Mouse (Mus musculus) urinary bladder, adult 2 months (tissue): ENCODE measurements around the gene Prkci. TPM values are rescaled to one million over a fixed set of nuclear protein-coding genes. Genes with fewer than 3 reads are reported as not detected.

Source experiments
- DNase-seq: peaks from one replicate; pipeline ENCODE4 v3.0.0; 2022; ENCODE audit warnings: low spot score
- polyA plus RNA-seq: library from polyadenylated mRNA; depleted of rRNA; stranded (reverse); fragments of >200 nt; gene quantifications from 2 replicates; pipeline ENCODE4 v1.2.3, GENCODE M21; 2012

Prkci gene
- polyA plus RNA-seq, 1 experiment, result 76.8 TPM

DNA sequence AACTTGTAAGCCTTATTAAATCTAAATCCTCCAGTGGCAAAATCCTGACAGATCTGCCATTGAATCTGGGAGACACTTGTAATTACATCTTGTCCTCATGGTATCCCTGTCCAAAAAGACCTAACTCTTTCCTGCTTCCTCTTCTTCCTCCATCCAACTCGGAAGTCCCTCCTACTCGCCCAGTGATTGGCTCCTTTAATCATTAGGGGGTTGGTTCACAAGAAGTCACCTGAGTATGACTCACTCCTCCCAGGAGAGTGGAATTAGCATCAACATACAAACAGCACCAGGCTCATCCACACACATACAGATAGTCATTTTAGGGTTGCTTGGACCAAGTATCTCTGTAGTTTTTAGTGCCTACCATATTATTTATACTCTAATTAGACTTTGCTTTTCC is 47.4 kb downstream of the Prkci start:
- DNase-seq, result no peak

DNA sequence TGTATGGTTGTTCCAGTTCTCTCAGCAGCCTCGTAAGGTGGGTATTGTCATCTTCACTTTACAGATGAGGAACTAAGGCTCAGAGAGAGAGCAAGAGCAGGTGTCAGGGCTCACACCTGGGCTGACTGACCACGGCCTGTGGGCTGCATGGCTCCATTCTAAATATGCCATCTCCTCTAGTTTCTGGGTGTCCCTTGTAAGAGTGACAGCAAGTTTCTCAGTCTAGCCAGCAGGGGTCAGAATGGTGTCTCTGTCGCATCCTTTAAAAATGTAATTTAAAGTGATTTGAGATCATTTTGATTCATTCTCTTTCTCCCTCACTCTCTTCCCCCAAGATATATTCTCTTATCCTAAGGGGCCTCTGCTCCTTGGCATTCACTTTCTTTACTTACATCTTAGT is 51.7 kb downstream of the Prkci start:
- DNase-seq, result no peak

DNA sequence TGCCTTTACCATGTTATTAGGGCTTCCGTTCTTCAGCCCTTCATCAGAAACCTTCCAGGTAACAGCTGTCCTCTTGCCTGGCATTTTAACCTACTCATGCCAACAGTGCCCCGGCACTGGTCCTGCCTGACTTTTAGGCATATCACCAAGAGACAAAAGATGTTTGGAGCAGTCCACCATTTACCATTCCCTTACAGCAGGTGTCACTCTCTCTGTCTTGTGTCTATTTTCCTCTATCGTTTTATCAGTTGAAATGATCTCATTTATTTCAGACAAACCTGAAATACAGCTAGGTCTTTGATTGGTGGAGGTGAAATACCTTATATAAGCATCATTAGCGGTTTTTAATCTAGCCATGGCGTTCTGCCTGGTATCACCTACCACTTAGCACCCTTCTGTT is 53.5 kb downstream of the Prkci start:
- no peak for DNase-seq

DNA sequence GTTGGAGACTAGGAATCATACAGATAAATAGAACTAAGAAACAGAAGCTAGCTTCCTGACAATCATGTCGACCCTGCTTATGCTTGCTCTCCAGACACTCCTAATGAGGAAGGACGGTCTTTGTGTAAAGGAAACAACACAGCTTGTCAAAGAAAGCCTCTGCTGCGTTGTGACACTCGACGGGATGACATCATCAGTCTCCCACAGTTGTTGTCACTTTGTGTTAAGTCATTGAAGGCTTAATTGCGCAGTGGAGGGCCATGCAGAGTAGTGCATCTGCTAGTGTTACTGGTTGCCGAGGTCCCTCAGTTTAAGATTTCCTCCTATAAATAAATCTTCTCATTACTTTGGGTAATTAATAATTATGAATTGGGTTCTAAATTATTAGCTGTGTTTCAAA is 54.8 kb downstream of the Prkci start:
- no peak for DNase-seq

DNA sequence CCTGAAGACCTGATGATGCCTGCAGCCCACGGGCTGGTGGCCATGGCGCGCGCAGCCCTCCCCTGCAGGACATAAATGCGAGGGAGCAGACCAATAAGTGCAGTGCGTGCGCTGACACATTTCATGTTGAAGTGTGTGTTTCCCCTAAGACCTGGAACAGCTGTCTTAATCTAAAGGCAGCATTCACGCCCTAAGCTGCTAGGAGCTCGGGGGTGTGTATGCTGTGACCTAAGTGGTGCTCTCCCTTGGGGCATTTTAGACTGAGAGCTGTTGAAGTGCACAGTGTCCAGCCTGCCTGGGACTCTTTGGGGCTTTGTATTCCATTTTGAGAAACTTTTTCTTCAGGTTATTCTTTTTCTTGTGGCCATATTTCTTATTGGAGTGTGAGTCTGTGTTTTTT is 56.2 kb downstream of the Prkci start:
- no peak for DNase-seq

DNA sequence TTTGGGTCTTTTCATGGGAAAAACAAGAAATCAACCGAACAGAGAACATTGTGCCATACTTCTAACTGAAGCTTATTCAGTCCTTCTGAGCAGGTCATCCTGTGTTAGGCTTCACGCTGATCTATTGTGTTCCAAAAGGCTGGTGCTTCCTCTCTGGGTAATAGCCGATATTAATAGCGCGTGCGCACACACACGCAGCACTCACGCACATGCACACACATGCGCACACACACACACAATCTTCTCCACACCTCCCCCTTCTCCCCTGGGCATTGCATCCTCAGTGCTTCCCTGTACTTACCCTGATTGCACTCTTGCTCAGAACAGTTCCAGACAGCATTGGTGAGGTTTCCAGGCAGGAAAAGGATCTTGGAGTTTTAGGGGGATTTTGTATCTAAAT is 57.6 kb downstream of the Prkci start:
- no peak for DNase-seq

DNA sequence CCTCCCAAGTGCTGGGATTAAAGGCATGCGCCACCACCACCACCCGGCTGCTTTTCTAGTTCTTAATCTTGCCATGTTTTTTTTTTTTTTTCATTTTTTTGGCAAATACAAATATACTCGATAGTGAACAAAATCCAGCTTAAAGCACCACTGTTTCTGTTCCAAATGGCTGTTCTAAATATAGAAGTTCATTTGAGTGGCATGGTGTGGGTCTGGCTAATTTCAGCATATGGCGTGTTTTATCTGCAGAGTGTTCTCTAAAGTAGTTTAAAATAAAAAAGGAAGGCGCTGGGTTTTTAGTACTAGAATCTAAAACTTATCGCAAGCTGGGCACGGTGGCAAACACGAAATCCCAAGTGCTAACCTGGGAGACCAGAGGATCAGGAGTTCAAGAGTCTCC is 59.3 kb downstream of the Prkci start:
- no peak for DNase-seq

DNA sequence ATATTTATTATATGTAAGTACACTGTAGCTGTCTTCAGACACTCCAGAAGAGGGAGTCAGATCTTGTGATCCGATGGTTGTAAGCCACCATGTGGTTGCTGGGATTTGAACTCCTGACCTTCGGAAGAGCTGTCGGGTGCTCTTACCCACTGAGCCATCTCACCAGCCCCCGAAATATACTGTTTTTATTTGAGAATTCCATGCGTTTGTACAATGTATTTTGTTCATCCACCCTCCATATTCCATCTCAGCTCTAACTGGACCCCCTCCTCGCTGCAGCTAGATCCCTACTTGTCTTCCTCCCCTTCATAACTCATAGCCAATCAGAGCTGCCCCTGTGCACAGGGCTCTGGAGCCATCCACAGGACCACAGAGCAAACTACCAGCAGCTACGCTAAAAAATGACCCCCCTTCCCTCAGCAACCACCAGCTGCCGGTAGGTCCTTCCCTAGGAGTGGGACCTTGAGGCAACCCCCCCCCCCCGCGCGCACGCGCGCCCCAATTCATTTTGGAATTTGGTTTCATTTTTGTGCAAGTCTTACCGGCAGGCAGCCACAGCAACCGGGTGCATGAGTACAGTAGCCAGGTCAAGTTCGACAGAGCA is 60.6 kb downstream of the Prkci start:
- DNase-seq, result no peak

DNA sequence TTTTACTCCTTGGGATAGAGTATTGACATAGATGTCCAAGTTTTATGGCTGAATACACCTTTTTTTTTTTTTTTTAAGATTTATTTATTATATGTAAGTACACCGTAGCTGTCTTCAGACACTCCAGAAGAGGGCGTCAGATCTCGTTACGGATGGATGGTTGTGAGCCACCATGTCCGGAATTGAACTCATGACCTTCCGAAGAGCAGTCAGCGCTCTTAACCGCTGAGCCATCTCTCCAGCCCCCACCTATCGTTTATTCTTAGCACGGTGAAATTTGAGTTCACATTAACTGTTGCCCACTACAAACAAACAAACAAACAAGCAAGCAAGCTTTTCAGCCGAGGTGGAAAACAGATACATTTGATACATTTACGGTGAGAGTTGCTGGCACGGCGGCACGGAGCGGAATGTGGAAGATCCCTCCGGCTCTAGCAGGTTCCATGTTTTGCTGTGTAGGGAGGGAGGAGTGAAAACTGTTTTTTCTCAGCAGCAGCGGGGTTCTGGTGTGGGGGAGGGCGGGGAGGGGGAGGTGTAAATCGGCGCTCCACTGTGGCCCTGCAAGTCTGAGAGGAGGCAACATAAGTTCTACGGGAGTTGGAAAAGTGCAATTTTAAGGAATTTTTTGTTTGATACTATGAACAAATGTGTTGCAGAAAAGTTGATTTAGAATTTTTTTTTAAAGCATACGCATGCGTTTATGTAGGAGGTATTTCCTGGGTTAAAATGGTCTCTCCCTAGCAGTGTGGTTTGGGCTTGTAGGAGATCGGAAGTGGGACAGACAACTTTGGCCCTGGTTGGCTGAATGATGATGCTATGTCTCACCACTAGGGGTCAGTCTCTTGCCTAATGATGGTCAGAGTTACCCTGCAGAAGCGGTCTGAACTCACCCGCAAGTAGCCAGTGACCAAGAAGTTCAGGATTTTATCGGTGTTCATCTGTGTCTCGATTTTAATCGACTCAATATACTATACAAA is 61.4 kb downstream of the Prkci start:
- no peak for DNase-seq

DNA sequence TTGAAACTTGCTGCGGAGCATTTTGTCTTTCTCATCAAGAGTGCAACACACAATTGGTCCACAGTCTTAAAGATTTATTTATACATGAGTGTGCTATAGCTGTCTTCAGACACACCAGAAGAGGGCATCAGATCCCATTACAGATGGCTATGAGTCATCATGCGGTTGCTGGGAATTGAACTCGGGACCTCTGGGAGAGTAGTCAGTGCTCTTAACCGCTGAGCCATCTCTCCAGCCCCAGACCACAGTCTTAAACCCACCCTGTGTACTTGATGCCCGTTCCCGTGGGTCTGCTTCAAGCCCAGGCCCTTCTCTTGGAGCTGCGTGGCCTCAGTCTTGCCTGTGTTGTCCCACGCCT is 65.2 kb downstream of the Prkci start:
- no peak for DNase-seq

DNA sequence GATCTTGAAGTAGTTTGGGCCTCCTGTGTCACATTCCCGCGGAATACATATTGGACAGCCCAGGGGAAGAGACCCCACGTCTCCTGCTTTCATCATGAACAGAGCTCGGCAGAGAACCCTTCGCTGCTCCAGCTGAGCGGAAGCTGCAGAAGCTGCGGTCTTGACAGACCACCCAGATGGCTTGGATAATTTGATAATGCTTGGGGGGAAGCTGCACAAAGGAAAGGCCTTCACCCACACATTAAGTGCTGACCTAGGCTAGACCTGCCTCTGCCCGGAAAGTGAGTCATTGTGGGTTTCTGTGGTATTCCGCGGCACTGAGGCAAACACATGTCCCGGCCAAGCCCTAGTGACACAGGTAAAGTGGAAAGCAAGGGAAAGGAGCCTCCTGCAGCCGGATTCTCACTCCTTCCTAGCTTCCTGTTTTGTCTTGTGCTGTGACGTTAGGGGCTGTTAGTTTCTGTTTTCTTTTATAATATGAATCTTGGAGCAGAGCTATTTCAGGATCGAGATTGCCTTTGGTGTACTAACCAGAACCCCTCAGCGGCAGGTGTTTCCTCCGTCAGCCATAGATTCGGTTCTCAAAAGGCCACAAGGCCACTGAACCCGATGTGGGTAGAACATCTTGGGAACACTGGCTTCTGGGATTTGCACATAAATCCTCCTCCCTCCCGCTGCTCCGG is 65.7 kb downstream of the Prkci start:
- DNase-seq, result no peak

DNA sequence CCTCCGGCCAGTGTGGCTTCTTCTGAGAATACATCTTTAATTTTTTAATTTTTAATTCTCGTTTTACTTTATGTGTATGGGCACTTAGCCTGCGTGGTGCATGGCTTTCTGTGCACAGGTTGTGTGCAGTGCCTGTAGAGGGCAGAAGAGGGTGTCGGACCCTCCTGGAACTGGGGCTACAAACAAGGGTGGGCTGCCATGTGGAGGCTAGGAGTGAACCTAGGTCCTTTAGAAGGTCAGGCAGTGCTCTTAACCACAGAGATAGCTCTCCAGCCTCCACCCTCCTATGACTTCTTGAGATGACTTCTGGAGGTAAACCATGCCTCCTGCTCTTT is 66.2 kb downstream of the Prkci start:
- DNase-seq, result no peak

DNA sequence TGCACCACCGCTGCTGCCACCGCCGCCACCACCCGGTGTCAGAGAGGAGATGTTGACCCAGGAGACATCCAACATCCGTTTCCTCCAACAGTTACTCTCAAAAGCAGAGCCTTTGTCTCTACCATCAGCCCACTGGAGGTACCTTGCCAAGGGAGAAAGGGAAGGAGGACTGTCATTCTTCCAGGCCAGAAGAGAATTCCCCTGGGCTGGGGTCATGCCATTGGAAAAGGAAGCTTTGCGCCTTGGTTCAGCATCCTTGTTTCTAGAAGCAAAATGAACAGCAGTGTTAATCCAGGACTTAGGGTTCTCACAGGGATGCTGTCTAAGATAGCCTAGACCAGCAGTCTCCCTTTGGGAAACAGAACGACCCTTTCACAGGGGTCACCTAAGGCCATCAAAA is 66.8 kb downstream of the Prkci start:
- DNase-seq, result no peak

DNA sequence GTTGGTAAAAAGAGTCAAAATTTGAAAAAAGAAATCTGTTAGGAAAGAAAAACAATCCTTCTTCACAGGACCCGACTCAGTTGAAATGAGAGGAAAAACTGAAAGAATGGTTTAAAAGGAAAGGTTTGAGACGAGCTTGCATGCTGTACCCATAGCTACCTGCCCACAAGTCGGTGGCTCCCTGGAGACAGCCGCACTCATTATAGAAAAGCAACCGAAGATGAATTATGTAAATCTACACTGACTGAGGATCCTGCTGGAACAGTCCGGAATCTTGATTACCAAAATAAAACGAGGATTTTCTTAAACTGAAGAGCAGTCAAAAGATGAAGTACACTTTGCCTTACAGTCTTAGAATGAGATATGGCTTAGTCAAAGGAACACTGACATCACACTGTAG is 72.9 kb downstream of the Prkci start:
- DNase-seq, result no peak

DNA sequence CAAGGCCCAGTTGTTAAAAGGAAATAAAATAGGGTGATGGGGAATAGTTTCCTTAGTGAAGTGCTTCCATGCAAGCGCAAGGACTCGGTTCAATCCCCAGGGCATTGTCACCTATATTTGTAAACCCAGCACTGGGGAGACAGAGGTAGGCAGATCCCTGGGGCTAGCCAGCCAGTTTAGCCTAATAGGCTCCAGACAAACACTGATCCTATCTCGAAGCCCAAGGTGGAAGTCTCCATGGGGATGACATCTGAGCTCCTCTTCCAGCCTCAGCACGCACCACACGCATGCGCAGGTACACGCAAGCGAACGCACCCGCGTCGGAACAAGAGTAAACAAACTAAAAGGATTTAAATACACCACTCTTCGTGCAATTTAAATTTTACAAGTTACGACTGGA is 76.3 kb downstream of the Prkci start:
- DNase-seq, result no peak

DNA sequence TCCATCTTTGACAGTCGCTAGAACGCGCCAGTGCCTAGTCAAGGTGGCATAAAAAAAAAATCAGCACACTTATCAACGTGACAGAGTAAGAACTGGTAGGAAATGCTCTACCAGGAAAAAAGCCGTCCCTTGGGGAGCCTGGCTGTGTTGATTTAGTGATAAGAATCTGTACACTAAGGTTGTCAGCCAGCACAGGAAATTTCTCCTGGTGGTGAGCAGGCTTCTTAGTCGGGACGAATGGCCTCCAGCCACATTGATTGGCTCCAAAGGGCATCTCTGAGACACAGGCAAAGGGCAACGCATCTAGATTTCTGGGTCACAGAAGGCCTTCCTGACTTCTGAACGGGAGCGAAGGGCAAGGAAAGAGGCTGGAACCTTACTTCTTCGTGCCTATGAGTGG is 80.3 kb downstream of the Prkci start:
- DNase-seq, result no peak

DNA sequence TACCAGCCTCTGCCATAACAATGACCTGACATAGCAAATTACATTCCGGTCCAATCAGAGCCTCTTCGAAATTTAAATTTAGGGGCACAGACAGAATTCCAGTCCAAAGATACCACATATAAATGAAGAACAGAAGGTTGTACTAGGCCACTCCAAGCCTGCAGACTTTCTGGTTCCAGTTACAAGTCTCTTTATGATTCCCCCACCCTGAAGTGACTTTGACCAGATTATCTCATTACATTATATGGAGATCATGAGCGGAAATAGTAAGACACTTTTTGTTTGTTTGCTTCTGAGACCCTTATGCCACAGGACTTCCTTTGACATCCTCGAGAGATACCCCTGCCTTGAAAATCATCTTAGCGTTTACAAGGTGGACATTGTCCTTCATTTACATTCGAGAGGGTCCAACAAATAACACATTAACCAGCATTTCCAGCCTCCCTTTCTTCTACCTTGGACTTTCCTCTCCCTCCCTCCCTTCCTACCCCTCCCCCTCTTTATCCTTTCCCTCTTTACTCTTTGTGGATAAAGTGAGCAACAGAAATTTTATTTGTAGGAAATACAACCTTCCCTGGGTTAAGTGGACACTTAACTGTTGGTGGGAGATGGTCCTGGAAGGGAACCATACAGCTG is 81.6 kb downstream of the Prkci start:
- DNase-seq, result no peak

DNA sequence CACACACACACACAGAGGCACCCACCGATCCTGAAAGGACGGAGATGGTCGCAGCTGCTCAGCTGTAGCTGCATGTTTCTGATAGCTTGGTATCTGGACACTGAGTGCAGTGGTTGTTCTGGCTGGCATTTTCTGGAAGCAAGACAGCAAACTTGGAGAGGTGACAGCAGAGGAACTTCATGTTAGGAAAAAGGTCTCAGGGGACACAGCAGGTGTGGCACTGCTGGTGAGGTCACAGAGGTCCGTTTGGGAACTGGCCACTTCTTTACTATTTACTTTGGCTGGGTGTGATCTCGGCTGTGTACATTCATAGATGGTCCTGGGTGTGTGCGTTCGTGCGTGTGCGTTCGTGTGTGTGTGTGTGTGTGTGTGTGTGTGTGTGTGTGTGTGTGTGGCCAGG is 83.9 kb downstream of the Prkci start:
- DNase-seq, result no peak

DNA sequence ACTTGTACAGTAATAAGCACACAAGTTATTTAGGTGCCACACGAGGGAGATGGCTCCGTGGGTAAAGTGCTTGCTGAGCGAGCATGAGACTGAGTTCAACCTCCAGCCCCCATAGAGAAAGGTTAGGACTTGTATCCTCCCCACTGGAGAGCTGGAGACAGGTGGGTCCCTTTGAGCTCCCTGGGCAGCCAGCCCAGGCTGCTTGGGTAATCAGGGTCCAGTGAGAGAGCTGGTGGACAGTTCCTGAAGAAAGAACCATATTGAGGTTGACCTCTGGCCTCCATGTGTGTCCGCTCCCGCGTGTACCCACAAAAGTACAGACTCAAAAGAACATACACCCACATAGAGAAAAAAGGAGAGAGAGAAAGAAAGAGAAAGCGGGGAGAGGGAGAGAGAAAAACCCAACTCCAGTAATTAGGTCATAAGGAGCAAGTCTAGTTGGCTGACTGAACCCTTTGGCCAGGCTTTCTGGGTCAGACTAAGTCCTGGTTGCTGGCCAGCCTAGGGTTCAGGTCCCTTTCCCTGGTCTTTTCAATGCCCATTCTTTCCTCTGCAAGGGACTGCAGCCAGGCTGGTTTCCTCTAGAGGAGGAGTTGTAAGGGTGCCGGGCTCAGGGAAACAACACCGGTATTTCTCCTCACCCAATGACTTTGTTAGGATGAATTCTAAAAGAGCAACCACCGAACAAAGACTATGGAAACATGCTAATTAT is 85.4 kb downstream of the Prkci start:
- DNase-seq, result no peak

DNA sequence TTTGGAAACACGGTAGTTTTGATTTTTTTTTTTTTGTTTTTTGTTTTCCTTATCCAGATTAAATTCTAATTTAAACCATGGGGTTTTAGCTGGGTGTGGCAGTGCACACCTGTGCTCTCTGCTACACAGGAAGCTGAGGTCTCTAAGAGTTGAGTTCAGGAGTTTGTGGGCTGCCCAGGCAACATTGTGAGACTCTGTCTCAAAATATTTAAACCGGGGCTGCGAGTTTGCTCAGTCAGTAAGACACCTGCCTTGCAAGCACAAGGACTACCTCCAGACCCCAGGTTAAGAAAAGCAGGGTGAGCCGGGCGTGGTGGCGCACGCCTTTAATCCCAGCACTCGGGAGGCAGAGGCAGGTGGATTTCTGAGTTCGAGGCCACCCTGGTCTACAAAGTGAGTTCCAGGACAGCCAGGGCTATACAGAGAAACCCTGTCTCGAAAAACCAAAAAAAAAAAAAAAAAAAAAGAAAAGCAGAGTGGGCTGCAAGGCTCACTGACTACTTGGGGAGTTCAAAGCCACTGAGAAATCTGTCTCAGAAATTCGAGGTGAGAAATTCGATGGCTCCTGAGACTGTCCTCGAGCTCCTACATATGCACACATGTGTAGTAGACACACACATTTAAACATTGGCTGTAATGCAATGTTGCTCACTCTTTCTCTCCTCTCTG is 87.4 kb downstream of the Prkci start:
- DNase-seq, result no peak

DNA sequence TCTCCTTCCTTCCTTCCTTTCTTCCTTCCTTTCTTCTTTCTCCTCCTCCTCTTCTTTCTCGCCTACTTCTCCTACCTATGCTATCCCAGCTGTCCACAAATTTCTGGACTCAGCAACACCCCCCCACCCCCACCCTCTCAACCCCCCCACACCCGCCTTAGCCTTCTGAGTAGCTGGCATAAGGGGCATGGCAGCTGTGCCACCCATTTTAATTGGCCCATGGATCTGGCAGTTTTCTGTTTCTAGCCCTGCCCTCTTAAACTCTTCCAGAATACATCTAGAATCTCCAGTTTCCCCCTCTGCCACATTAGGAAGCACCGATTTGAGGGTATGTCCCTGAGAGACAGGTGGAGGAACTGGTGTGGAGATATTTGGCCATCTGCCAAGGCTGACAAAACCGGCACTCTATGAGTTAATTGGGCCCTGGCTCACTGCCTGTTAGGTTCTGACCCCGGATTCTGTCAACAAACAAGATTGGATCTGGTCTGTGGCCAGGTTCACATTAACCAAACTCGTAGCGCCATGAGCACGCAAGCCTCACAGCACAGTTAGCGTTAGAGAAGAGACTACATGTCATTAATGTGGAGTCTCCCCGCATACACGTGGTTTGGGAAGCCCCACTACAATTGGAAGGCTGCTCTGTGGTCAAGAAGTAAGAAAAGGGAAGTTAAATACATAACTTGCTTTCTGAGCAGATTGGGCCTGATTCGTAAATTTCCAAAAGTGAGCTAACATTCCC is 88.1 kb downstream of the Prkci start:
- DNase-seq, result peak; percentile 51
